Mouse (Mus musculus) midbrain, embryonic 12.5 days (tissue): Measurements from ENCODE around the gene Tacr1. TPM values are rescaled to one million over a fixed set of nuclear protein-coding genes. Genes with fewer than 3 reads are reported as not detected.
"Not testable (repeated sequence)": the region's sequence is repeated elsewhere in the genome, so short reads cannot be mapped to it uniquely, and the experiment has no call there.

Experiments
- ATAC-seq: fragments of 200-750 bp; cut with Nextera tagmentation; 2 replicates; pipeline ENCODE4 v1.8.0; 2017; ENCODE audit warnings: low read depth, moderate TSS enrichment, moderate library complexity; ENCODE audit not compliant: low FRiP score
- H3K27ac ChIP-seq: fragments of 300-500 bp; sonication (generic); replicated peaks from 2 replicates; pipeline ENCODE4 v1.5.1; 2016; ENCODE audit warnings: mild to moderate bottlenecking
- H3K27me3 ChIP-seq: fragments of 300-500 bp; sonication (generic); 2 replicates; pipeline ENCODE4 v1.6.1; 2016; ENCODE audit warnings: mild to moderate bottlenecking
- H3K36me3 ChIP-seq: fragments of 300-500 bp; sonication (generic); 2 replicates; pipeline ENCODE4 v1.6.1; 2016
- H3K4me1 ChIP-seq: fragments of 300-500 bp; sonication (generic); 2 replicates; pipeline ENCODE4 v1.6.1; 2016
- H3K4me2 ChIP-seq: fragments of 300-500 bp; sonication (generic); replicated peaks from 2 replicates; pipeline ENCODE4 v1.6.1; 2016; ENCODE audit warnings: mild to moderate bottlenecking, moderate library complexity
- H3K4me3 ChIP-seq: fragments of 300-500 bp; sonication (generic); 2 replicates; pipeline ENCODE4 v1.5.1; 2016; ENCODE audit warnings: mild to moderate bottlenecking
- H3K9ac ChIP-seq: fragments of 300-500 bp; sonication (generic); replicated peaks from 2 replicates; pipeline ENCODE4 v1.6.1; 2016; ENCODE audit warnings: mild to moderate bottlenecking, moderate library complexity
- H3K9me3 ChIP-seq: fragments of 300-500 bp; sonication (generic); 2 replicates; pipeline ENCODE4 v1.6.1; 2016; ENCODE audit warnings: mild to moderate bottlenecking
- WGBS: fragments of 180-500 bp; shearing (Covaris S2); methylation state at CpG from one replicate; pipeline ENCODE4 v1.1.7; 2016; 5-methylcytosine and 5-hydroxymethylcytosine counted together
- polyA plus RNA-seq: library from polyadenylated mRNA; unstranded; fragments of >200 nt; fragmentation: Nextera tagmentation; extraction: Ambion mirVana; gene quantifications from 2 replicates; pipeline ENCODE4 v1.2.1, GENCODE M21; 2016

Gene Tacr1
- 1.5 and 2.9 TPM in 2 replicates for polyA plus RNA-seq

GRCm38 (mm10) chr6:82401595-82402451, at the start of gene Tacr1:
Tacr1 (plus strand) TSS chr6:82402334.
- Histone ChIP-seq H3K4me3 (peak within 1 kb of the TSS; percentile 40), H3K27me3 (peaks cover 48% of the 10 kb centered on the region), H3K9ac (peak within 1 kb of the TSS; percentile 39), H3K4me1 (peaks cover 27% of the 10 kb centered on the region), H3K9me3 (no peaks in the 10 kb centered on the region), H3K36me3 (no peaks in the 10 kb centered on the region), H3K27ac (peak within 1 kb of the TSS; percentile 63), H3K4me2 (peak within 1 kb of the TSS; percentile 73)
- under 1% methylated on average over 28 of the region's 28 CpGs for WGBS
- peak; percentile 94 for ATAC-seq

- no peak for ATAC-seq
- WGBS = 88% methylated on average over 3 of the region's 3 CpGs
Observed at GRCm38 (mm10) chr6:82376144-82376543, 26.0 kb upstream of the Tacr1 start.

GRCm38 (mm10) chr6:82383556-82383955, 18.6 kb upstream of the Tacr1 start:
- H3K27ac ChIP-seq = no peak overlapping the region
- 92% methylated on average over 5 of the region's 5 CpGs for WGBS
- H3K4me3 ChIP-seq = no peak overlapping the region
- 0 out of 2 replicates have a peak, but pooled peaks cover 2% of the 10 kb centered on the region for H3K9me3 ChIP-seq
- ATAC-seq = no peak
- no peaks in the 10 kb centered on the region for H3K27me3 ChIP-seq
- no peaks in the 10 kb centered on the region for H3K36me3 ChIP-seq
- no peak overlapping the region for H3K9ac ChIP-seq
- H3K4me1 ChIP-seq = no peaks in the 10 kb centered on the region
- H3K4me2 ChIP-seq = no peak overlapping the region

More at GRCm38 (mm10) chr6:82376144-82376543, 26.0 kb upstream of the Tacr1 start:
- H3K9me3 ChIP-seq = no peaks in the 10 kb centered on the region
- no peak overlapping the region for H3K27ac ChIP-seq
- no peaks in the 10 kb centered on the region for H3K27me3 ChIP-seq
- 0 out of 2 replicates have a peak, but pooled peaks cover 4% of the 10 kb centered on the region for H3K4me1 ChIP-seq
- H3K36me3 ChIP-seq = no peaks in the 10 kb centered on the region
- H3K4me3 ChIP-seq = no peak overlapping the region
- H3K9ac ChIP-seq = no peak overlapping the region
- no peak overlapping the region for H3K4me2 ChIP-seq

GRCm38 (mm10) chr6:82402501-82403495, 664 bp downstream of the Tacr1 start:
- peaks cover 48% of the 10 kb centered on the region for H3K27me3 ChIP-seq
- peaks cover 27% of the 10 kb centered on the region for H3K4me1 ChIP-seq
- peak overlapping the region; percentile 63 for H3K27ac ChIP-seq
- H3K9ac ChIP-seq = peak overlapping the region; percentile 39
- no peaks in the 10 kb centered on the region for H3K36me3 ChIP-seq
- H3K9me3 ChIP-seq = no peaks in the 10 kb centered on the region
- H3K4me3 ChIP-seq = peak overlapping the region; percentile 40
- peak; percentile 41 for ATAC-seq
- WGBS = 1% methylated on average over 34 of the region's 34 CpGs
- H3K4me2 ChIP-seq = peak overlapping the region; percentile 73

GRCm38 (mm10) chr6:82418367-82418766, 16.2 kb downstream of the Tacr1 start:
- no peak for ATAC-seq
- H3K9ac ChIP-seq = no peak overlapping the region
- no peaks in the 10 kb centered on the region for H3K4me1 ChIP-seq
- H3K9me3 ChIP-seq = no peaks in the 10 kb centered on the region
- no peak overlapping the region for H3K4me3 ChIP-seq
- no peak overlapping the region for H3K4me2 ChIP-seq
- H3K36me3 ChIP-seq = no peaks in the 10 kb centered on the region
- no peak overlapping the region for H3K27ac ChIP-seq
- no peaks in the 10 kb centered on the region for H3K27me3 ChIP-seq
- WGBS = 73% methylated on average over 6 of the region's 6 CpGs

DNA sequence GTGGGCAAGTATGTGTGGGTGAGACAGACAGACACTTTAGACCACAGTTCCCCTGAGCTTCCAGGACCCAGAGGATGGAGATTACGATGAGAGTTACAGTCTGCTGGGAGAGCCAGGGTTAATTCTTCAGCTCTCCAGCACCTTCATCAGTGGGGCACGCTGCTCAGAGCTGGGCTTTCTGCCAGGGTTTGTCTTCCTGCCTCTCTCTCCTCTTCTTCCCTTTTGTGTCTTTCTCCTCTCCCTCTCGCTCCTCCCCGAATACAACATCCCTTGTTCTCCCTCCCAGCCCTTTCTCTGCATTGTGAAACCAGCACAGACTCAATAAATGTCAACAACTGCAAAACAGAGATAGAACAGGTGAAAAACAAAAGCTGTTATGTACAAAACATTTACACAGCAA, 18.1 kb downstream of the Tacr1 start:
- WGBS = 53% methylated on average over 4 of the region's 4 CpGs
- no peak overlapping the region for H3K4me3 ChIP-seq
- no peak for ATAC-seq

DNA sequence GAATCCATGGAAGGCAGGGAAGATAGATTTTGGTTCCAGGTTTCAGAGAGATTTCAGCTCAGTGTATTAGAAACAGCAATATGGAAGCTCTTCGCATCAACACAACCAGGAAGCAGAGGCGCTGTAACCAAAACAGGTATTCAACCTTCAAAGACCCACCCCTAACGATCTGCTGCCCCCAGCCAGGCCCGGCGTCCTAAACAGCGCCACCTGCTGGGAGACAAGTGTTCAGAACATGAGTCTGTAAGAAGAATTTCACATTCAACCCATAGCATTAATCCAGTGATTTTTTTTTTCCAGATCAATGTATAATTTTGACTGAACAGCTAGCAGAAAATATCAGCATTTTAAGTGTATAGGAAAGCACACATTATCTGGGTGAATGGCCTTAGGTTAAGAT, 26.8 kb downstream of the Tacr1 start:
- H3K27me3 ChIP-seq = no peaks in the 10 kb centered on the region
- ATAC-seq = no peak
- H3K9ac ChIP-seq = no peak overlapping the region
- 0 out of 2 replicates have a peak, but pooled peaks cover 4% of the 10 kb centered on the region for H3K4me1 ChIP-seq
- 54% methylated on average over 6 of the region's 6 CpGs for WGBS
- H3K36me3 ChIP-seq = no peaks in the 10 kb centered on the region
- H3K9me3 ChIP-seq = 0 out of 2 replicates have a peak, but pooled peaks cover under 1% of the 10 kb centered on the region
- no peak overlapping the region for H3K27ac ChIP-seq
- H3K4me3 ChIP-seq = no peak overlapping the region
- no peak overlapping the region for H3K4me2 ChIP-seq

More for the DNA sequence above, 18.1 kb downstream of the Tacr1 start:
- Histone ChIP-seq H3K27ac (no peak overlapping the region), H3K4me1 (no peaks in the 10 kb centered on the region), H3K36me3 (no peaks in the 10 kb centered on the region), H3K27me3 (no peaks in the 10 kb centered on the region), H3K9me3 (0 out of 2 replicates have a peak, but pooled peaks cover 3% of the 10 kb centered on the region), H3K9ac (no peak overlapping the region), H3K4me2 (no peak overlapping the region)

DNA sequence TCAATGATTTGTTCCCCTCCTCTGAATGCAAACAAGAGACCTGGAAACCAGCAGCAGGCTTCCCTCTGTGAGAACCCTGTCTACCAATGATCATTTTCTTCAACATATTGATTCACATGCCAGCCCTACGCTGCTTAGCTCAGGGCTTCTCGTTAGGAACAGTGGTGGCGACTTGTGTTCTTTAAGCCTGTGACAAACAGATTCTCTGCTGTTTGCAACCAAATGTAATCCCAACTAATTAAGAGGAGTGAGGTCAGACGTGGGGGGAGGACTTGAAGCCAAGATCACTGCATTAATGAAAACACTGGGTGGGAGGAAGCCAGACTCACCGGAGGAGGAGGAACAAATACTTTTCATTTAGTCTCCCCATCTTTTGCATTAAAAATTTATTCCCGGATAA, 27.6 kb downstream of the Tacr1 start:
- 0 out of 2 replicates have a peak, but pooled peaks cover 4% of the 10 kb centered on the region for H3K4me1 ChIP-seq
- H3K27me3 ChIP-seq = no peaks in the 10 kb centered on the region
- H3K9me3 ChIP-seq = no peaks in the 10 kb centered on the region
- no peak overlapping the region for H3K4me3 ChIP-seq
- no peak overlapping the region for H3K9ac ChIP-seq
- H3K4me2 ChIP-seq = no peak overlapping the region
- WGBS = 53% methylated on average over 6 of the region's 6 CpGs
- no peak overlapping the region for H3K27ac ChIP-seq
- ATAC-seq = no peak
- H3K36me3 ChIP-seq = no peaks in the 10 kb centered on the region

DNA sequence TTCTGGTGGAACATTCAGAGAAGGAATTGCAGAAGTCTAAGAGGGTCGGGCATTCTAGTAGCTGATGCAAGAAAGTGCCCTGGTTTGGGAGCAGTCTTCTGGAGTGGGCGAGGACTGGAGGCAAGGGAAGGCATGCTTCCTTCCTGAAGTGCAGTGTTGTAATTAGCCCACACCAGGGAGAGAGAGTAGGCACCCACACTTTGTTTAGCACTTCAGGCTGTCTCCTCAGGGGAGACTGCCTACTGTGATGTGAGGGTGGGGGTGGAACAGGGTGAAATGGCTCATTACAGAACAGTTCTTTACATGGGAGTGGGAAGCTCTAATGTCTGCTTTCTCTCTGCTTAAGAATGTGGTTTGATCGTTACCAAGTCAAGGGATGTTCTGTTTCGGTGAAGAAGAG, 35.0 kb downstream of the Tacr1 start:
- H3K9ac ChIP-seq = no peak overlapping the region
- no peaks in the 10 kb centered on the region for H3K9me3 ChIP-seq
- H3K4me2 ChIP-seq = no peak overlapping the region
- H3K27me3 ChIP-seq = no peaks in the 10 kb centered on the region
- H3K4me3 ChIP-seq = no peak overlapping the region
- no peak for ATAC-seq
- no peaks in the 10 kb centered on the region for H3K4me1 ChIP-seq
- 83% methylated on average over 4 of the region's 4 CpGs for WGBS
- no peak overlapping the region for H3K27ac ChIP-seq
- H3K36me3 ChIP-seq = no peaks in the 10 kb centered on the region

DNA sequence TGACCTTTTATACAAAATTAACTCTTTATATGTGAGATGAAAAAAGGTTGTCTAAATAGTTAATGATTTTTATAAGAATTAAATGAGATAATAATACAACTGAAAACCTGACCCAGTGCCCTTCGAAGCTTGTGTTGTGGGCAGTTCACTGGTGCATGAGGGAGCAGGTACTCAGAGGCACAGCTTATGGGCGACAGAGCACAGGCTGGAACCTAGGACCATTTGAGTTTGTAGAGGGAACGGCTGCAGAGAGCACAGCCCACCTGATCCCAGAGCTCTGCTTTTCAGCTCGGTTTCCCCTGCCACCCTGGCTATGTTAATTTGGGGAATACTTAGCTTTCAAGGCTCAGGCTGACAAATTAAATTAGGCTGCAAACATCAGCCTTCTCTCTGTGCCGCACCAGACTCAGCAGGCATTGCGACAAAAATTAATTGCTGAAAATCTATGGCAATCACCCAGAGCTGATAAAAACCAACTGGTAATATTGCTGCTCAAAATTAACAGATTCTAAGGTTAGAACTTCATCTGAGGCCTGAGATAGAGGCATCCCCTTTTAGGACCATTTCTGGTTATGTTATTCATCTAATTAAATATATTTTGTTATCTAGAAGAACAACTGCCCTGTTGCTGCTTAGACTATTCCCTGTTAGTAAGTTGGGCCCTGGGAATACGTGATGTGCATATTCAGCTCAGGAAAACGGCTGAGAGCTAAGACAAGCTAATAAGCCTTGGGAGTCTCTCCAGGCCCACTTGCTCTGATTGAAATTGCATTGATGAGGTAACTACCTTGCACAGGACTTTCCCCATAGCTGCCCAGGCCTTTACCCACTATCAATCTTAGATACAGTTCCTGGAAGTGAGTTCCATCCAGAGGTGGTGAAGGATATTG, 50.3 kb downstream of the Tacr1 start:
- not testable (repeated sequence) for H3K27me3 ChIP-seq, H3K9ac ChIP-seq, H3K36me3 ChIP-seq, H3K27ac ChIP-seq, H3K4me3 ChIP-seq, H3K4me1 ChIP-seq, H3K4me2 ChIP-seq, ATAC-seq, H3K9me3 ChIP-seq
- WGBS = 74% methylated on average over 8 of the region's 8 CpGs

- Histone ChIP-seq H3K4me1 (0 out of 2 replicates have a peak, but pooled peaks cover 6% of the 10 kb centered on the region), H3K4me3 (no peak overlapping the region), H3K4me2 (no peak overlapping the region), H3K27ac (no peak overlapping the region), H3K9ac (no peak overlapping the region), H3K27me3 (no peaks in the 10 kb centered on the region), H3K36me3 (no peaks in the 10 kb centered on the region), H3K9me3 (no peaks in the 10 kb centered on the region)
- no peak for ATAC-seq
- 82% methylated on average over 3 of the region's 3 CpGs for WGBS
Observed at GRCm38 (mm10) chr6:82455245-82455644, 53.1 kb downstream of the Tacr1 start.
